Comparison of ENCODE assay signal across 7 mouse cellular contexts in genomic region chr3:96238954-96239793, GRCm38 (mm10). TPM values are rescaled to one million over a fixed set of nuclear protein-coding genes. Genes with fewer than 3 reads are reported as not detected.
A peak's percentile ranks its signal among the peaks of the same experiment; 100 is the strongest.
DNase-seq lines count a peak whose midpoint lies in the region; ATAC-seq and TF ChIP-seq lines count a peak whose summit lies in the region.
"Not testable (repeated sequence)": the region's sequence is repeated elsewhere in the genome, so short reads cannot be mapped to it uniquely, and the experiment has no call there.

Hist2h3c2 (minus strand) TSS chr3:96239127.

- peak within 1 kb of the TSS; percentile 80 for H3K27ac ChIP-seq in bone marrow macrophage, adult 2 months (ENCODE audit: insufficient read depth, low read depth, low read length)
- H3K27ac ChIP-seq in heart, embryonic 12.5 days (ENCODE audit: poor library complexity, severe bottlenecking): peak within 1 kb of the TSS; percentile 89
- peak within 1 kb of the TSS; percentile 41 for H3K27ac ChIP-seq in intestine, postnatal 0 days (ENCODE audit: low read depth, low read length)
- H3K27ac ChIP-seq in limb, embryonic 11.5 days (replicated peaks; ENCODE audit: low read depth, low read length): peak within 1 kb of the TSS; percentile 89

- peak; percentile 68 for ATAC-seq in erythroid progenitor cell, adult 5-6 weeks (replicated peaks; ENCODE audit: low FRiP score, poor library complexity, severe bottlenecking)
- peak; percentile 91 for ATAC-seq in heart, embryonic 12.5 days (ENCODE audit: insufficient number of reproducible peaks, low FRiP score)
- ATAC-seq in intestine, postnatal 0 days: peak; percentile 87
- ATAC-seq in limb, embryonic 11.5 days (ENCODE audit: insufficient number of reproducible peaks, low FRiP score, low TSS enrichment, low read depth): peak; percentile 91
- peak; percentile 62 for ATAC-seq in megakaryocyte progenitor cell, adult 5-6 weeks (replicated peaks; ENCODE audit: poor library complexity)

- H3K4me2 ChIP-seq in heart, embryonic 12.5 days: peak within 1 kb of the TSS; percentile 80
- H3K4me2 ChIP-seq in intestine, postnatal 0 days (replicated peaks; ENCODE audit: low read depth): peak within 1 kb of the TSS; percentile 70
- H3K4me2 ChIP-seq in limb, embryonic 11.5 days (ENCODE audit: low read depth, severe bottlenecking): peak within 1 kb of the TSS; percentile 60

- peaks cover 31% of the 10 kb centered on the region for H3K4me1 ChIP-seq in bone marrow macrophage, adult 2 months (ENCODE audit: control insufficient read depth, insufficient read depth, low read length)
- H3K4me1 ChIP-seq in heart, embryonic 12.5 days (replicated peaks): peaks cover 26% of the 10 kb centered on the region
- H3K4me1 ChIP-seq in intestine, postnatal 0 days (replicated peaks; ENCODE audit: control insufficient read depth, insufficient read depth, low read length): peaks cover 17% of the 10 kb centered on the region
- H3K4me1 ChIP-seq in limb, embryonic 11.5 days (ENCODE audit: control insufficient read depth, insufficient read depth, low read length): peaks cover 17% of the 10 kb centered on the region; the same call in 1 of the 2 replicates

- not testable (repeated sequence) for TF ChIP-seq CTCF in bone marrow macrophage, adult 2 months (IDR thresholded peaks at IDR 0.05; ENCODE audit: low read depth, low read length); intestine, postnatal 0 days (IDR thresholded peaks at IDR 0.05; ENCODE audit: low read depth)

- not testable (repeated sequence) for DNase-seq in limb, embryonic 11.5 days (ENCODE audit: low spot score)
- peak; percentile 66 for DNase-seq in right cerebral cortex, postnatal 25 days

- WGBS in heart, embryonic 12.5 days: 0% methylated on average over 12 of the region's 68 CpGs
- WGBS in intestine, postnatal 0 days: 1% methylated on average over 10 of the region's 68 CpGs
- WGBS in limb, embryonic 11.5 days: 0% methylated on average over 10 of the region's 68 CpGs

- peak within 1 kb of the TSS; percentile 74 for H3K9ac ChIP-seq in heart, embryonic 12.5 days
- H3K9ac ChIP-seq in intestine, postnatal 0 days (ENCODE audit: low read depth, low read length): peak within 1 kb of the TSS; percentile 54
- peak within 1 kb of the TSS; percentile 78 for H3K9ac ChIP-seq in limb, embryonic 11.5 days (ENCODE audit: low read length)

- not testable (repeated sequence) for TF ChIP-seq POLR2A in bone marrow macrophage, adult 2 months (IDR thresholded peaks at IDR 0.05; ENCODE audit: borderline replicate concordance, low read depth, low read length)

- not testable (repeated sequence) for H3K27me3 ChIP-seq in heart, embryonic 12.5 days (replicated peaks); intestine, postnatal 0 days (replicated peaks; ENCODE audit: control insufficient read depth, insufficient read depth, low read length); limb, embryonic 11.5 days (ENCODE audit: control insufficient read depth, insufficient read depth, low read length)

- peak within 1 kb of the TSS; percentile 59 for H3K4me3 ChIP-seq in bone marrow macrophage, adult 2 months (ENCODE audit: insufficient read depth, low read length)
- peak within 1 kb of the TSS; percentile 51 for H3K4me3 ChIP-seq in heart, embryonic 12.5 days
- H3K4me3 ChIP-seq in intestine, postnatal 0 days (ENCODE audit: low read depth, low read length): peak within 1 kb of the TSS; percentile 41
- peak within 1 kb of the TSS; percentile 40 for H3K4me3 ChIP-seq in limb, embryonic 11.5 days (ENCODE audit: low read depth, low read length)

- not testable (repeated sequence) for H3K36me3 ChIP-seq in heart, embryonic 12.5 days; intestine, postnatal 0 days (ENCODE audit: control insufficient read depth, insufficient read depth); limb, embryonic 11.5 days (ENCODE audit: control insufficient read depth, insufficient read depth, low read length)

- not testable (repeated sequence) for H3K9me3 ChIP-seq in heart, embryonic 12.5 days (replicated peaks); intestine, postnatal 0 days (ENCODE audit: control insufficient read depth); limb, embryonic 11.5 days (ENCODE audit: control insufficient read depth, low read length)

RNA-seq across cellular contexts. Expression of gene Hist2h3c2, which starts in this region (rescaled TPM):
- 2.4 and 13.5 TPM in 2 replicates for polyA plus RNA-seq in bone marrow macrophage, adult 2 months (2012; ENCODE audit: insufficient read depth, insufficient read length, missing spikeins)
- 1,103 and 1,242 TPM in 2 replicates for total RNA-seq in erythroid progenitor cell, adult 5-6 weeks (2015; ENCODE audit: low replicate concordance)
- total RNA-seq in erythroid progenitor cell, adult 5-6 weeks (2017; ENCODE audit: low replicate concordance): 928 and 1,001 TPM in 2 replicates
- polyA plus RNA-seq in heart, embryonic 12.5 days (2016; fragmentation: Nextera tagmentation; extraction: Ambion mirVana): 2.5 and 3.7 TPM in 2 replicates
- polyA plus RNA-seq in intestine, postnatal 0 days (2015; fragmentation: Nextera tagmentation; extraction: Ambion mirVana): 1.1 and 1.5 TPM in 2 replicates
- 9.2 and 10.6 TPM in 2 replicates for polyA plus RNA-seq in limb, embryonic 11.5 days (2014; fragmentation: Nextera tagmentation; extraction: Ambion mirVana)
- 259 and 308 TPM in 2 replicates for total RNA-seq in megakaryocyte progenitor cell, adult 5-6 weeks (2015)
- 127 and 135 TPM in 2 replicates for total RNA-seq in megakaryocyte progenitor cell, adult 5-6 weeks (2017)
